Mouse (Mus musculus): ENCODE measurements around the gene Zfp94. TPM values are rescaled to one million over a fixed set of nuclear protein-coding genes. Genes with fewer than 3 reads are reported as not detected.

Zfp94 gene
- total and polyA plus RNA-seq, 2 experiments from 2014 or later, result 17.4 to 25.0 TPM

DNA sequence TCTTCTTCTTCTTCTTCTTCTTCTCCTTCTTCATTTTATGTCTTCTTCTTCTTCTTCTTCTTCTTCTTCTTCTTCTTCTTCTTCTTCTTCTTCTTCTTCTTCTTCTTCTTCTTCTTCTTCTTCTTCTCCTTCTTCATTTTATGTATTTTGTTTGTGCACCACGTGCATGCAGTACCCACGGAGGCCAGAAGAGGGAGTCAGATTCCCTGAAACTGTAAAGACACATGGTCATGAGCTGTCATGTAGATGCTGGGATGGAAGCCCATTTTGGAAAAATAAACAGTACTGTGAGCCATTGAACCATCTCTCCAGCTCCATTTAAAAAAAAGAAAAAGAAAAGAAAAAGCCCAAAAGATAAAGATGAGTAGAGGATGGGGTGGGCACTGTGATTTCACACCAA is 21.8 kb upstream of the Zfp94 start:
- Histone ChIP-seq H3K27me3 (ENCODE audit: insufficient read depth, low read length) (0 out of 2 replicates have a peak, but pooled peaks cover 4% of the 10 kb centered on the region), H3K27ac (ENCODE audit: low read depth, low read length) (no peak overlapping the region), H3K9me3 (ENCODE audit: low read length) (no peaks in the 10 kb centered on the region), H3K4me3 (ENCODE audit: low read depth, low read length) (no peak overlapping the region), H3K9ac (replicated peaks; ENCODE audit: low read length, poor library complexity, severe bottlenecking) (no peak overlapping the region), H3K4me2 (ENCODE audit: low read depth, low read length, poor library complexity, severe bottlenecking) (no peak overlapping the region), H3K36me3 (ENCODE audit: insufficient read depth, low read length) (no peaks in the 10 kb centered on the region), H3K4me1 (ENCODE audit: insufficient read depth, low read length) (no peaks in the 10 kb centered on the region)
- no peak for ATAC-seq (ENCODE audit: low FRiP score)
- peak; percentile 39 for TF ChIP-seq CTCF (IDR thresholded peaks at IDR 0.05)
- 41% methylated on average over 2 of the region's 2 CpGs for WGBS
- DNase-seq (ENCODE audit: low spot score), result no peak

GRCm38 (mm10) chr7:24335699-24336309 is 19.3 kb upstream of the Zfp94 start:
- ATAC-seq (ENCODE audit: low FRiP score) (0 out of 2 replicates have a peak, but pooled peaks have one; percentile 5), DNase-seq (ENCODE audit: low spot score) (peak; percentile 89)
- Histone ChIP-seq H3K36me3 (ENCODE audit: insufficient read depth, low read length) (no peaks in the 10 kb centered on the region), H3K27ac (ENCODE audit: low read depth, low read length) (no peak overlapping the region), H3K9ac (replicated peaks; ENCODE audit: low read length, poor library complexity, severe bottlenecking) (no peak overlapping the region), H3K4me1 (ENCODE audit: insufficient read depth, low read length) (no peaks in the 10 kb centered on the region), H3K4me2 (ENCODE audit: low read depth, low read length, poor library complexity, severe bottlenecking) (no peak overlapping the region), H3K9me3 (ENCODE audit: low read length) (no peaks in the 10 kb centered on the region), H3K4me3 (ENCODE audit: low read depth, low read length) (no peak overlapping the region), H3K27me3 (ENCODE audit: insufficient read depth, low read length) (0 out of 2 replicates have a peak, but pooled peaks cover 4% of the 10 kb centered on the region)
- TF ChIP-seq CTCF (IDR thresholded peaks at IDR 0.05), result peak; percentile 86
- 11% methylated on average over 5 of the region's 5 CpGs for WGBS

- Histone ChIP-seq H3K9me3 (ENCODE audit: low read length) (no peaks in the 10 kb centered on the region), H3K9ac (replicated peaks; ENCODE audit: low read length, poor library complexity, severe bottlenecking) (no peak within 1 kb of the TSS), H3K4me2 (ENCODE audit: low read depth, low read length, poor library complexity, severe bottlenecking) (0 out of 2 replicates have a peak within 1 kb of the TSS, but pooled peaks have one; percentile 4), H3K36me3 (ENCODE audit: insufficient read depth, low read length) (no peaks in the 10 kb centered on the region), H3K27me3 (ENCODE audit: insufficient read depth, low read length) (0 out of 2 replicates have a peak, but pooled peaks cover 4% of the 10 kb centered on the region), H3K27ac (ENCODE audit: low read depth, low read length) (no peak within 1 kb of the TSS), H3K4me1 (ENCODE audit: insufficient read depth, low read length) (no peaks in the 10 kb centered on the region), H3K4me3 (ENCODE audit: low read depth, low read length) (no peak within 1 kb of the TSS)
- no peak for TF ChIP-seq CTCF (IDR thresholded peaks at IDR 0.05)
- ATAC-seq (ENCODE audit: low FRiP score) (no peak), DNase-seq (ENCODE audit: low spot score) (no peak)
- 56% methylated on average over 49 of the region's 49 CpGs for WGBS
Measured at GRCm38 (mm10) chr7:24333304-24333986, 17.0 kb upstream of the Zfp94 start, which contains the start of gene Tescl. Tescl (minus strand) TSS chr7:24333936.

GRCm38 (mm10) chr7:24327281-24327975 is 11.0 kb upstream of the Zfp94 start:
- ATAC-seq (ENCODE audit: low FRiP score), result no peak
- no peaks in the 10 kb centered on the region for H3K36me3 ChIP-seq (ENCODE audit: insufficient read depth, low read length)
- 92% methylated on average over 14 of the region's 14 CpGs for WGBS
- no peaks in the 10 kb centered on the region for H3K27me3 ChIP-seq (ENCODE audit: insufficient read depth, low read length)
- H3K4me1 ChIP-seq (ENCODE audit: insufficient read depth, low read length), result no peaks in the 10 kb centered on the region
- no peak overlapping the region for H3K9ac ChIP-seq (replicated peaks; ENCODE audit: low read length, poor library complexity, severe bottlenecking)
- DNase-seq (ENCODE audit: low spot score), result no peak
- H3K4me2 ChIP-seq (ENCODE audit: low read depth, low read length, poor library complexity, severe bottlenecking), result no peak overlapping the region
- H3K27ac ChIP-seq (ENCODE audit: low read depth, low read length), result no peak overlapping the region
- H3K9me3 ChIP-seq (ENCODE audit: low read length), result no peaks in the 10 kb centered on the region
- no peak for TF ChIP-seq CTCF (IDR thresholded peaks at IDR 0.05)
- H3K4me3 ChIP-seq (ENCODE audit: low read depth, low read length), result no peak overlapping the region

GRCm38 (mm10) chr7:24326273-24327135 is 10.0 kb upstream of the Zfp94 start:
- Histone ChIP-seq H3K27ac (ENCODE audit: low read depth, low read length) (no peak overlapping the region), H3K27me3 (ENCODE audit: insufficient read depth, low read length) (no peaks in the 10 kb centered on the region), H3K4me3 (ENCODE audit: low read depth, low read length) (peak overlapping the region; percentile 26), H3K4me2 (ENCODE audit: low read depth, low read length, poor library complexity, severe bottlenecking) (peak overlapping the region; percentile 52), H3K9me3 (ENCODE audit: low read length) (no peaks in the 10 kb centered on the region), H3K4me1 (ENCODE audit: insufficient read depth, low read length) (no peaks in the 10 kb centered on the region), H3K9ac (replicated peaks; ENCODE audit: low read length, poor library complexity, severe bottlenecking) (no peak overlapping the region), H3K36me3 (ENCODE audit: insufficient read depth, low read length) (no peaks in the 10 kb centered on the region)
- DNase-seq (ENCODE audit: low spot score) (peak; percentile 36), ATAC-seq (ENCODE audit: low FRiP score) (peak; percentile 69)
- TF ChIP-seq CTCF (IDR thresholded peaks at IDR 0.05), result no peak
- WGBS, result 31% methylated on average over 20 of the region's 20 CpGs

Measured in midbrain, postnatal 0 days (tissue).